Mouse (Mus musculus) midbrain, embryonic 16.5 days (tissue): ENCODE measurements around the gene Plekha8. TPM values are rescaled to one million over a fixed set of nuclear protein-coding genes. Genes with fewer than 3 reads are reported as not detected.

Experiments
- ATAC-seq: fragments of 200-750 bp; cut with Nextera tagmentation; 2 replicates; pipeline ENCODE4 v1.8.0; 2017; ENCODE audit warnings: moderate TSS enrichment
- H3K27ac ChIP-seq: fragments of 300-500 bp; sonication (generic); 2 replicates; pipeline ENCODE4 v1.5.1; 2014; ENCODE audit warnings: mild to moderate bottlenecking, low read length, mixed read lengths
- H3K27me3 ChIP-seq: fragments of 300-500 bp; sonication (generic); 2 replicates; pipeline ENCODE4 v1.6.1; 2014; ENCODE audit warnings: low read depth, low read length, mixed read lengths; ENCODE audit not compliant: control insufficient read depth, insufficient read depth
- H3K36me3 ChIP-seq: fragments of 300-500 bp; sonication (generic); 2 replicates; pipeline ENCODE4 v1.6.1; 2014; ENCODE audit warnings: mild to moderate bottlenecking, low read length, moderate library complexity, mixed read lengths; ENCODE audit not compliant: control insufficient read depth, insufficient read depth
- H3K4me1 ChIP-seq: fragments of 300-500 bp; sonication (generic); 2 replicates; pipeline ENCODE4 v1.6.1; 2014; ENCODE audit warnings: mild to moderate bottlenecking, low read length, mixed read lengths; ENCODE audit not compliant: control insufficient read depth, insufficient read depth
- H3K4me2 ChIP-seq: fragments of 300-500 bp; sonication (generic); 2 replicates; pipeline ENCODE4 v1.6.1; 2014; ENCODE audit warnings: mild to moderate bottlenecking, low read length, mixed read lengths
- H3K4me3 ChIP-seq: fragments of 300-500 bp; sonication (generic); 2 replicates; pipeline ENCODE4 v1.5.1; 2014; ENCODE audit warnings: low read depth, mild to moderate bottlenecking, low read length, moderate library complexity, mixed read lengths
- H3K9ac ChIP-seq: fragments of 300-500 bp; sonication (generic); 2 replicates; pipeline ENCODE4 v1.6.1; 2014; ENCODE audit warnings: low read depth, low read length, mixed read lengths
- H3K9me3 ChIP-seq: fragments of 300-500 bp; sonication (generic); replicated peaks from 2 replicates; pipeline ENCODE4 v1.6.1; 2014; ENCODE audit warnings: mild to moderate bottlenecking, low read length, mixed read lengths; ENCODE audit not compliant: control insufficient read depth, poor library complexity, severe bottlenecking
- WGBS: fragments of 180-500 bp; shearing (Covaris S2); extraction: QIAGEN DNeasy Blood & Tissue Kit; methylation state at CpG from one replicate; pipeline ENCODE4 v1.1.7; 2014; 5-methylcytosine and 5-hydroxymethylcytosine counted together
- polyA plus RNA-seq: library from polyadenylated mRNA; unstranded; fragments of >200 nt; fragmentation: Nextera tagmentation; extraction: Ambion mirVana; gene quantifications from 2 replicates; pipeline ENCODE4 v1.2.1, GENCODE M21; 2015

Plekha8 gene
- polyA plus RNA-seq, 1 experiment from 2014 or later: 8.3 TPM

GRCm38 (mm10) chr6:54557671-54558070, 37.2 kb upstream of the Plekha8 start:
- no peak overlapping the region for H3K9ac ChIP-seq
- no peaks in the 10 kb centered on the region for H3K9me3 ChIP-seq
- no peak overlapping the region for H3K4me2 ChIP-seq
- peaks cover 30% of the 10 kb centered on the region for H3K4me1 ChIP-seq
- WGBS: 98% methylated on average over 7 of the region's 7 CpGs
- no peak for ATAC-seq
- H3K4me3 ChIP-seq: no peak overlapping the region
- H3K36me3 ChIP-seq: no peaks in the 10 kb centered on the region
- no peak overlapping the region for H3K27ac ChIP-seq
- no peaks in the 10 kb centered on the region for H3K27me3 ChIP-seq

GRCm38 (mm10) chr6:54558466-54558865, 36.4 kb upstream of the Plekha8 start:
- H3K4me3 ChIP-seq: no peak overlapping the region
- no peak overlapping the region for H3K4me2 ChIP-seq
- no peaks in the 10 kb centered on the region for H3K36me3 ChIP-seq
- H3K4me1 ChIP-seq: peaks cover 31% of the 10 kb centered on the region
- 58% methylated on average over 7 of the region's 7 CpGs for WGBS
- ATAC-seq: no peak
- H3K9me3 ChIP-seq: no peaks in the 10 kb centered on the region
- no peak overlapping the region for H3K9ac ChIP-seq
- H3K27me3 ChIP-seq: no peaks in the 10 kb centered on the region
- H3K27ac ChIP-seq: no peak overlapping the region

GRCm38 (mm10) chr6:54562018-54562809, 32.7 kb upstream of the Plekha8 start:
- 0 out of 2 replicates have a peak overlapping the region, but pooled peaks have one; percentile 17 for H3K4me2 ChIP-seq
- ATAC-seq: no peak
- H3K9me3 ChIP-seq: no peaks in the 10 kb centered on the region
- H3K4me3 ChIP-seq: no peak overlapping the region
- WGBS: 68% methylated on average over 16 of the region's 17 CpGs
- H3K27me3 ChIP-seq: no peaks in the 10 kb centered on the region
- H3K36me3 ChIP-seq: no peaks in the 10 kb centered on the region
- no peak overlapping the region for H3K27ac ChIP-seq
- H3K9ac ChIP-seq: no peak overlapping the region
- peaks cover 26% of the 10 kb centered on the region for H3K4me1 ChIP-seq

GRCm38 (mm10) chr6:54563561-54563960, 31.4 kb upstream of the Plekha8 start:
- Histone ChIP-seq H3K4me3 (peak overlapping the region; percentile 69; the same call in 1 of the 2 replicates), H3K27me3 (no peaks in the 10 kb centered on the region), H3K4me1 (peaks cover 26% of the 10 kb centered on the region), H3K36me3 (no peaks in the 10 kb centered on the region), H3K4me2 (peak overlapping the region; percentile 80), H3K27ac (no peak overlapping the region; the same call in 1 of the 2 replicates), H3K9me3 (no peaks in the 10 kb centered on the region), H3K9ac (no peak overlapping the region)
- ATAC-seq: no peak
- WGBS: 88% methylated on average over 4 of the region's 4 CpGs

- peaks cover 33% of the 10 kb centered on the region for H3K4me1 ChIP-seq
- H3K4me3 ChIP-seq: peak overlapping the region; percentile 69
- H3K27ac ChIP-seq: peak overlapping the region; percentile 94
- peak overlapping the region; percentile 80 for H3K4me2 ChIP-seq
- no peaks in the 10 kb centered on the region for H3K9me3 ChIP-seq
- peak overlapping the region; percentile 93 for H3K9ac ChIP-seq
- WGBS: 23% methylated on average over 9 of the region's 9 CpGs
- no peaks in the 10 kb centered on the region for H3K36me3 ChIP-seq
- H3K27me3 ChIP-seq: no peaks in the 10 kb centered on the region
- no peak for ATAC-seq
These were observed 30.4 kb upstream of the Plekha8 start for GRCm38 (mm10) chr6:54564506-54564991.

GRCm38 (mm10) chr6:54565012-54565411, 29.9 kb upstream of the Plekha8 start:
- WGBS: 2% methylated on average over 3 of the region's 3 CpGs
- Histone ChIP-seq H3K9me3 (no peaks in the 10 kb centered on the region), H3K36me3 (no peaks in the 10 kb centered on the region), H3K4me3 (peak overlapping the region; percentile 69), H3K4me2 (peak overlapping the region; percentile 80), H3K27ac (peak overlapping the region; percentile 94), H3K4me1 (peaks cover 37% of the 10 kb centered on the region), H3K27me3 (no peaks in the 10 kb centered on the region), H3K9ac (peak overlapping the region; percentile 93)
- ATAC-seq: peak; percentile 57; the same call in 1 of the 2 replicates

- H3K36me3 ChIP-seq: no peaks in the 10 kb centered on the region
- no peaks in the 10 kb centered on the region for H3K9me3 ChIP-seq
- under 1% methylated on average over 59 of the region's 60 CpGs for whole genome bisulfite sequencing
- peak within 1 kb of the TSS; percentile 80 for H3K4me2 ChIP-seq
- H3K9ac ChIP-seq: peak within 1 kb of the TSS; percentile 93
- peaks cover 37% of the 10 kb centered on the region for H3K4me1 ChIP-seq
- H3K27me3 ChIP-seq: no peaks in the 10 kb centered on the region
- peak within 1 kb of the TSS; percentile 69 for H3K4me3 ChIP-seq
- peak; percentile 86 for ATAC-seq
- peak within 1 kb of the TSS; percentile 94 for H3K27ac ChIP-seq
These were observed 29.0 kb upstream of the Plekha8 start, which contains the start of gene Scrn1 for GRCm38 (mm10) chr6:54565665-54566545. Gene Scrn1 (minus strand): TSS chr6:54566489.

GRCm38 (mm10) chr6:54566546-54566919, 28.4 kb upstream of the Plekha8 start:
- Histone ChIP-seq H3K4me1 (peaks cover 37% of the 10 kb centered on the region), H3K4me2 (peak overlapping the region; percentile 80), H3K27me3 (no peaks in the 10 kb centered on the region), H3K36me3 (no peaks in the 10 kb centered on the region), H3K9me3 (no peaks in the 10 kb centered on the region), H3K9ac (peak overlapping the region; percentile 93), H3K27ac (peak overlapping the region; percentile 94), H3K4me3 (peak overlapping the region; percentile 69)
- WGBS: 5% methylated on average over 6 of the region's 6 CpGs
- no peak for ATAC-seq
